Mouse (Mus musculus) embryonic fibroblast, embryonic 13.5 days (primary cell): ENCODE data around the gene Epha8.

Source experiments
- CTCF ChIP-seq: IDR thresholded peaks from 2 replicates; pipeline ENCODE4 v1.5.1; 2011; ENCODE audit warnings: mild to moderate bottlenecking, control low read depth, low read length, moderate library complexity, borderline replicate concordance; ENCODE audit not compliant: insufficient read depth
- POLR2A ChIP-seq: IDR thresholded peaks from 2 replicates; pipeline ENCODE4 v1.6.1; 2011; ENCODE audit warnings: low read depth, mild to moderate bottlenecking, control low read depth, low read length, moderate library complexity

- TF ChIP-seq CTCF (no peak), POLR2A (no peak)
Observed at GRCm38 (mm10) chr4:136918834-136919233, 37.8 kb downstream of the Epha8 start.
